Mouse (Mus musculus): ENCODE measurements around the gene Elk4. TPM values are rescaled to one million over a fixed set of nuclear protein-coding genes. Genes with fewer than 3 reads are reported as not detected.

The Elk4 gene
- polyA plus RNA-seq, 1 experiment from 2014 or later, result 17.0 TPM

GRCm38 (mm10) chr1:132006721-132007120 lies 686 bp upstream of the Elk4 start:
- no peaks in the 10 kb centered on the region for H3K36me3 ChIP-seq (ENCODE audit: control insufficient read depth, insufficient read depth, low read length)
- H3K27me3 ChIP-seq (replicated peaks; ENCODE audit: control insufficient read depth, insufficient read depth, low read length), result no peaks in the 10 kb centered on the region
- peaks cover 14% of the 10 kb centered on the region for H3K4me1 ChIP-seq (ENCODE audit: control insufficient read depth, insufficient read depth, low read length)
- DNase-seq (ENCODE audit: low spot score) (no peak), ATAC-seq (no peak)
- H3K4me3 ChIP-seq (ENCODE audit: low read depth, low read length), result peak overlapping the region; percentile 92; the same call in 1 of the 2 replicates
- peak overlapping the region; percentile 97; the same call in 1 of the 2 replicates for H3K27ac ChIP-seq (ENCODE audit: low read depth, low read length)
- H3K9me3 ChIP-seq (replicated peaks; ENCODE audit: control insufficient read depth, low read length), result no peaks in the 10 kb centered on the region
- 36% methylated on average over 5 of the region's 5 CpGs for WGBS
- H3K9ac ChIP-seq (ENCODE audit: low read length), result peak overlapping the region; percentile 92
- peak overlapping the region; percentile 65 for H3K4me2 ChIP-seq (ENCODE audit: low read length)

- 1% methylated on average over 66 of the region's 72 CpGs for WGBS
- H3K36me3 ChIP-seq (ENCODE audit: control insufficient read depth, insufficient read depth, low read length), result no peaks in the 10 kb centered on the region
- H3K9me3 ChIP-seq (replicated peaks; ENCODE audit: control insufficient read depth, low read length), result no peaks in the 10 kb centered on the region
- peak; percentile 93 for ATAC-seq
- H3K9ac ChIP-seq (ENCODE audit: low read length), result peak overlapping the region; percentile 92
- peak overlapping the region; percentile 65 for H3K4me2 ChIP-seq (ENCODE audit: low read length)
- peak; percentile 89 for DNase-seq (ENCODE audit: low spot score)
- H3K4me1 ChIP-seq (ENCODE audit: control insufficient read depth, insufficient read depth, low read length), result peaks cover 14% of the 10 kb centered on the region
- H3K27me3 ChIP-seq (replicated peaks; ENCODE audit: control insufficient read depth, insufficient read depth, low read length), result no peaks in the 10 kb centered on the region
- peak overlapping the region; percentile 97 for H3K27ac ChIP-seq (ENCODE audit: low read depth, low read length)
- H3K4me3 ChIP-seq (ENCODE audit: low read depth, low read length), result peak overlapping the region; percentile 92
Observed at GRCm38 (mm10) chr1:132007828-132008827, 721 bp downstream of the Elk4 start.

- Histone ChIP-seq H3K27ac (ENCODE audit: low read depth, low read length) (no peak overlapping the region), H3K4me1 (ENCODE audit: control insufficient read depth, insufficient read depth, low read length) (peaks cover 14% of the 10 kb centered on the region), H3K27me3 (replicated peaks; ENCODE audit: control insufficient read depth, insufficient read depth, low read length) (no peaks in the 10 kb centered on the region), H3K9me3 (replicated peaks; ENCODE audit: control insufficient read depth, low read length) (no peaks in the 10 kb centered on the region), H3K4me3 (ENCODE audit: low read depth, low read length) (peak overlapping the region; percentile 92), H3K4me2 (ENCODE audit: low read length) (peak overlapping the region; percentile 65), H3K9ac (ENCODE audit: low read length) (peak overlapping the region; percentile 92), H3K36me3 (ENCODE audit: control insufficient read depth, insufficient read depth, low read length) (no peaks in the 10 kb centered on the region)
- ATAC-seq, result no peak
- 30% methylated on average over 8 of the region's 8 CpGs for WGBS
- no peak for DNase-seq (ENCODE audit: low spot score)
Observed at GRCm38 (mm10) chr1:132008881-132009644, 1.7 kb downstream of the Elk4 start.

- ATAC-seq, result no peak
Observed at GRCm38 (mm10) chr1:132010632-132011501, 3.5 kb downstream of the Elk4 start.

GRCm38 (mm10) chr1:132011785-132012184 lies 4.4 kb downstream of the Elk4 start:
- H3K4me3 ChIP-seq (ENCODE audit: low read depth, low read length), result no peak overlapping the region
- no peak overlapping the region for H3K9ac ChIP-seq (ENCODE audit: low read length)
- peaks cover 12% of the 10 kb centered on the region for H3K4me1 ChIP-seq (ENCODE audit: control insufficient read depth, insufficient read depth, low read length)
- 80% methylated on average over 2 of the region's 2 CpGs for WGBS
- no peak overlapping the region for H3K27ac ChIP-seq (ENCODE audit: low read depth, low read length)
- no peaks in the 10 kb centered on the region for H3K9me3 ChIP-seq (replicated peaks; ENCODE audit: control insufficient read depth, low read length)
- DNase-seq (ENCODE audit: low spot score), result no peak
- no peak for ATAC-seq
- H3K27me3 ChIP-seq (replicated peaks; ENCODE audit: control insufficient read depth, insufficient read depth, low read length), result no peaks in the 10 kb centered on the region
- H3K4me2 ChIP-seq (ENCODE audit: low read length), result no peak overlapping the region
- peaks cover 17% of the 10 kb centered on the region; the same call in 1 of the 2 replicates for H3K36me3 ChIP-seq (ENCODE audit: control insufficient read depth, insufficient read depth, low read length)

More at GRCm38 (mm10) chr1:132010632-132011501, 3.5 kb downstream of the Elk4 start:
- Histone ChIP-seq H3K27me3 (replicated peaks; ENCODE audit: control insufficient read depth, insufficient read depth, low read length) (no peaks in the 10 kb centered on the region), H3K9ac (ENCODE audit: low read length) (no peak overlapping the region), H3K4me1 (ENCODE audit: control insufficient read depth, insufficient read depth, low read length) (peaks cover 14% of the 10 kb centered on the region), H3K36me3 (ENCODE audit: control insufficient read depth, insufficient read depth, low read length) (peaks cover 15% of the 10 kb centered on the region; the same call in 1 of the 2 replicates), H3K27ac (ENCODE audit: low read depth, low read length) (no peak overlapping the region), H3K9me3 (replicated peaks; ENCODE audit: control insufficient read depth, low read length) (no peaks in the 10 kb centered on the region), H3K4me2 (ENCODE audit: low read length) (no peak overlapping the region), H3K4me3 (ENCODE audit: low read depth, low read length) (no peak overlapping the region)
- no peak for DNase-seq (ENCODE audit: low spot score)
- WGBS, result 92% methylated on average over 17 of the region's 17 CpGs

- Histone ChIP-seq H3K4me1 (ENCODE audit: control insufficient read depth, insufficient read depth, low read length) (peaks cover 10% of the 10 kb centered on the region), H3K4me2 (ENCODE audit: low read length) (no peak overlapping the region), H3K4me3 (ENCODE audit: low read depth, low read length) (no peak overlapping the region), H3K27me3 (replicated peaks; ENCODE audit: control insufficient read depth, insufficient read depth, low read length) (no peaks in the 10 kb centered on the region), H3K27ac (ENCODE audit: low read depth, low read length) (no peak overlapping the region), H3K36me3 (ENCODE audit: control insufficient read depth, insufficient read depth, low read length) (peaks cover 23% of the 10 kb centered on the region), H3K9me3 (replicated peaks; ENCODE audit: control insufficient read depth, low read length) (no peaks in the 10 kb centered on the region), H3K9ac (ENCODE audit: low read length) (no peak overlapping the region)
- no peak for DNase-seq (ENCODE audit: low spot score)
- WGBS, result 82% methylated on average over 8 of the region's 8 CpGs
- no peak for ATAC-seq
Observed at GRCm38 (mm10) chr1:132012861-132013260, 5.5 kb downstream of the Elk4 start.

GRCm38 (mm10) chr1:132014800-132015199 lies 7.4 kb downstream of the Elk4 start:
- H3K36me3 ChIP-seq (ENCODE audit: control insufficient read depth, insufficient read depth, low read length), result peaks cover 42% of the 10 kb centered on the region
- no peaks in the 10 kb centered on the region for H3K9me3 ChIP-seq (replicated peaks; ENCODE audit: control insufficient read depth, low read length)

GRCm38 (mm10) chr1:132016691-132017090 lies 9.3 kb downstream of the Elk4 start:
- Histone ChIP-seq H3K4me3 (ENCODE audit: low read depth, low read length) (no peak overlapping the region), H3K36me3 (ENCODE audit: control insufficient read depth, insufficient read depth, low read length) (peaks cover 57% of the 10 kb centered on the region), H3K4me2 (ENCODE audit: low read length) (no peak overlapping the region)

More at GRCm38 (mm10) chr1:132014800-132015199, 7.4 kb downstream of the Elk4 start:
- no peaks in the 10 kb centered on the region for H3K27me3 ChIP-seq (replicated peaks; ENCODE audit: control insufficient read depth, insufficient read depth, low read length)
- H3K4me3 ChIP-seq (ENCODE audit: low read depth, low read length), result no peak overlapping the region
- 97% methylated on average over 1 of the region's 1 CpGs for WGBS
- no peak for ATAC-seq
- DNase-seq (ENCODE audit: low spot score), result no peak
- H3K4me2 ChIP-seq (ENCODE audit: low read length), result no peak overlapping the region
- H3K9ac ChIP-seq (ENCODE audit: low read length), result no peak overlapping the region
- H3K27ac ChIP-seq (ENCODE audit: low read depth, low read length), result no peak overlapping the region
- H3K4me1 ChIP-seq (ENCODE audit: control insufficient read depth, insufficient read depth, low read length), result no peaks in the 10 kb centered on the region; the same call in 1 of the 2 replicates

More at GRCm38 (mm10) chr1:132016691-132017090, 9.3 kb downstream of the Elk4 start:
- WGBS, result 100% methylated on average over 1 of the region's 1 CpGs
- Histone ChIP-seq H3K4me1 (ENCODE audit: control insufficient read depth, insufficient read depth, low read length) (no peaks in the 10 kb centered on the region), H3K9ac (ENCODE audit: low read length) (no peak overlapping the region), H3K27me3 (replicated peaks; ENCODE audit: control insufficient read depth, insufficient read depth, low read length) (no peaks in the 10 kb centered on the region), H3K9me3 (replicated peaks; ENCODE audit: control insufficient read depth, low read length) (no peaks in the 10 kb centered on the region), H3K27ac (ENCODE audit: low read depth, low read length) (no peak overlapping the region)
- DNase-seq (ENCODE audit: low spot score), result no peak
- no peak for ATAC-seq

Data from forebrain, embryonic 14.5 days (tissue).